Mouse (Mus musculus) heart, embryonic 15.5 days (tissue): ENCODE measurements around the gene Gm5089. TPM values are rescaled to one million over a fixed set of nuclear protein-coding genes. Genes with fewer than 3 reads are reported as not detected.

Experiments used
- ATAC-seq: fragments of 200-750 bp; cut with Nextera tagmentation; replicated peaks from 2 replicates; pipeline ENCODE4 v1.8.0; 2017; ENCODE audit warnings: low read depth, moderate TSS enrichment; ENCODE audit not compliant: insufficient number of reproducible peaks, insufficient read depth, low FRiP score
- H3K27ac ChIP-seq: fragments of 300-500 bp; sonication (generic); 2 replicates; pipeline ENCODE4 v1.5.1; 2015; ENCODE audit warnings: mild to moderate bottlenecking, inconsistent platforms
- H3K27me3 ChIP-seq: fragments of 300-500 bp; sonication (generic); 2 replicates; pipeline ENCODE4 v1.6.1; 2015; ENCODE audit warnings: inconsistent platforms
- H3K36me3 ChIP-seq: fragments of 300-500 bp; sonication (generic); 2 replicates; pipeline ENCODE4 v1.6.1; 2015; ENCODE audit warnings: mild to moderate bottlenecking, inconsistent platforms
- H3K4me1 ChIP-seq: fragments of 300-500 bp; sonication (generic); replicated peaks from 2 replicates; pipeline ENCODE4 v1.6.1; 2015; ENCODE audit warnings: inconsistent platforms
- H3K4me2 ChIP-seq: fragments of 300-500 bp; sonication (generic); 2 replicates; pipeline ENCODE4 v1.6.1; 2015; ENCODE audit warnings: inconsistent platforms, mild to moderate bottlenecking, moderate library complexity
- H3K4me3 ChIP-seq: fragments of 300-500 bp; sonication (generic); 2 replicates; pipeline ENCODE4 v1.5.1; 2015; ENCODE audit warnings: mild to moderate bottlenecking, inconsistent platforms
- H3K9ac ChIP-seq: fragments of 300-500 bp; sonication (generic); 2 replicates; pipeline ENCODE4 v1.6.1; 2015; ENCODE audit warnings: mild to moderate bottlenecking, inconsistent platforms
- H3K9me3 ChIP-seq: fragments of 300-500 bp; sonication (generic); replicated peaks from 2 replicates; pipeline ENCODE4 v1.6.1; 2016; ENCODE audit warnings: inconsistent platforms
- WGBS: fragments of 180-500 bp; shearing (Covaris S2); methylation state at CpG from one replicate; pipeline ENCODE4 v1.1.7; 2015; ENCODE audit warnings: mixed read lengths; 5-methylcytosine and 5-hydroxymethylcytosine counted together
- polyA plus RNA-seq: library from polyadenylated mRNA; unstranded; fragments of >200 nt; fragmentation: Nextera tagmentation; extraction: Ambion mirVana; gene quantifications from 2 replicates; pipeline ENCODE4 v1.2.1, GENCODE M21; 2015

The Gm5089 gene
- polyA plus RNA-seq, 1 experiment from 2014 or later: not detected

GRCm38 (mm10) chr14:122389684-122390370 lies 61.1 kb downstream of the Gm5089 start:
- Histone ChIP-seq H3K36me3 (no peaks in the 10 kb centered on the region), H3K4me1 (no peaks in the 10 kb centered on the region), H3K4me3 (no peak overlapping the region), H3K9me3 (no peaks in the 10 kb centered on the region), H3K9ac (no peak overlapping the region), H3K4me2 (no peak overlapping the region), H3K27me3 (no peaks in the 10 kb centered on the region), H3K27ac (no peak overlapping the region)
- ATAC-seq: no peak
- 88% methylated on average over 13 of the region's 13 CpGs for whole genome bisulfite sequencing

- Histone ChIP-seq H3K36me3 (no peaks in the 10 kb centered on the region), H3K4me2 (no peak overlapping the region), H3K9me3 (no peaks in the 10 kb centered on the region), H3K4me1 (no peaks in the 10 kb centered on the region), H3K9ac (no peak overlapping the region), H3K27ac (no peak overlapping the region), H3K4me3 (no peak overlapping the region), H3K27me3 (no peaks in the 10 kb centered on the region)
- WGBS: 75% methylated on average over 19 of the region's 19 CpGs
- no peak for ATAC-seq
These were observed 62.4 kb downstream of the Gm5089 start for GRCm38 (mm10) chr14:122388431-122389031.

DNA sequence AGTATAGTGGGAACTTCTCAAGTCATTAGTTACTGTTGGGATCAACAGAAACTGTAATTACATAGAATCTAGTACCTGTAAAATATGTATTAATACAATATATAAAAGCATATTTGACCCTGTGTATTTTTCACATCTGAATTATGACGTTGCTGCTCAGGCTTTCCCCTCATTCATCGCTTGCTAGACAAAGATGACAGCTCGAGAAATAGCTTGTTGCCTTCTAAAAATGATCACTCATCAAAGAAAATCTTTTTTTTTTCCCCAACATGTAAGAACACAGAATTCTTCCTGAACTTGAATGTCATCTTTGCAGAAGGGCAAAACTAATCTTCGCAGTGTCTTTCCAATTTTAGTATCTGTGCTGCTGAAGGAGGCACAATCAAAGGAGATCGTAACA lies 63.1 kb downstream of the Gm5089 start:
- WGBS: 85% methylated on average over 5 of the region's 5 CpGs

DNA sequence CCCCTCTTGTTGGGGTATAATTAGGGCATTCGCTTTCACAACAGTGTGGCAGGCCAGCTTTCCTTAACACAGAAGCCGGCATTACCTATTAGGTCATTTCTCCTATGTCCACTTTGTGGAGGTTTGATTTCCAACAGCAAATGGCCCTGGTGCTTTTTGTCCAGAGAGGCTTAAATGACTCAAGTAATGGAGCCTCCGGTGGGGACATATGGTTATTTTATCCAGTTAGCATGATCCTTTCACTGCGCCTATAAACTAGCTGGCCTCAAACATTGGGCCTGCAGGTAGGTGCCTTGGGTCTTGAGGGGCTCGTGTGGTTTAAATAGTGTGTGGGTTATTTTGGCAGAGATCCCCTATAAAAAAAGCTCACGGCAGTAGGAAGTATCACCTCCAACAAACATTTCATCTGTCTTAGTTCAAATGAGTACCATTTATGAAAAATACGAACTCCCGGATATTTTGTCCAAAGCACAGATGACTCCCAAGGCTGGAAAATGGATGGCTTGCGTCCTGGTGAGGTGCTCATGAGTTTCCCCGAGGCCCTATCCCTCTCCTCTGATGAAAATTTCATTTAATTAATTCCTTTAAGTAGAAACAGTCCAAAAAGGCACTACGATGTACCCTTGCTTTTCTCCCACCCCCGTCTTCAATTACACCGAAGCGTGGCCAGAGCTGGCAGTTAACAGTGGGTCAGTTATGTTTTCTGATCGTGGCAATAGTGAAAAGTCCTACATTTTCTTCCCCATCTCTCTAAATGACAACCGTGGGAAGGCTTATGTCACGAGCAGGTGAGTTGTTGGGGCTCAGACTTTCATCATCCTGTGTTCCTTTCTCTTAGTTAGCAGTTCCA lies 64.4 kb downstream of the Gm5089 start:
- no peak overlapping the region for H3K4me2 ChIP-seq
- H3K4me1 ChIP-seq: no peaks in the 10 kb centered on the region
- H3K27me3 ChIP-seq: no peaks in the 10 kb centered on the region
- no peaks in the 10 kb centered on the region for H3K9me3 ChIP-seq
- H3K4me3 ChIP-seq: no peak overlapping the region
- no peak overlapping the region for H3K9ac ChIP-seq
- no peak overlapping the region for H3K27ac ChIP-seq
- 92% methylated on average over 17 of the region's 17 CpGs for WGBS
- no peaks in the 10 kb centered on the region for H3K36me3 ChIP-seq
- ATAC-seq: no peak

More for the DNA sequence above, 63.1 kb downstream of the Gm5089 start:
- H3K4me1 ChIP-seq: no peaks in the 10 kb centered on the region
- ATAC-seq: no peak
- H3K4me3 ChIP-seq: no peak overlapping the region
- no peak overlapping the region for H3K9ac ChIP-seq
- no peak overlapping the region for H3K27ac ChIP-seq
- no peaks in the 10 kb centered on the region for H3K36me3 ChIP-seq
- H3K4me2 ChIP-seq: no peak overlapping the region
- no peaks in the 10 kb centered on the region for H3K9me3 ChIP-seq
- H3K27me3 ChIP-seq: no peaks in the 10 kb centered on the region

- 95% methylated on average over 5 of the region's 5 CpGs for WGBS
- H3K27ac ChIP-seq: no peak overlapping the region
- no peaks in the 10 kb centered on the region for H3K4me1 ChIP-seq
- H3K4me3 ChIP-seq: no peak overlapping the region
- H3K9ac ChIP-seq: no peak overlapping the region
- no peaks in the 10 kb centered on the region for H3K27me3 ChIP-seq
- no peak for ATAC-seq
- no peak overlapping the region for H3K4me2 ChIP-seq
- H3K9me3 ChIP-seq: no peaks in the 10 kb centered on the region
- no peaks in the 10 kb centered on the region for H3K36me3 ChIP-seq
These were observed 65.2 kb downstream of the Gm5089 start for GRCm38 (mm10) chr14:122385758-122386157.

DNA sequence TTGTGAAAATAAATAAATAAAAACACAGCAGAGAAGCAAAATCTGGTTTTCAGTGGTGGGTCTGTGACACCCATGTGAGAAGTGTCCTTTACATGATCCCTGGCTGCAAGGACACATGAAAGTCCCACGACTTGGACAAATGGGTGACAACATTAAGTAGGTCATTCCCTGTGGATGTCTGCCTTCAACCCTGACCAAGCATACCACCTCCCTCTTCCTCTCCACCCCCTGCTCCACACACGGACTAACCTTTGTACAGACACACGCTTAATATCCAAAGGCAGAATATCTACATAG lies 65.7 kb downstream of the Gm5089 start:
- H3K27me3 ChIP-seq: no peaks in the 10 kb centered on the region
- no peak overlapping the region for H3K4me2 ChIP-seq
- no peaks in the 10 kb centered on the region for H3K9me3 ChIP-seq
- ATAC-seq: no peak
- no peak overlapping the region for H3K27ac ChIP-seq
- no peaks in the 10 kb centered on the region for H3K36me3 ChIP-seq
- no peaks in the 10 kb centered on the region for H3K4me1 ChIP-seq
- 74% methylated on average over 3 of the region's 3 CpGs for WGBS
- H3K9ac ChIP-seq: no peak overlapping the region
- H3K4me3 ChIP-seq: no peak overlapping the region

Other genes starting within 250 kb of the Gm5089 start
- 0.06 and 0.14 TPM in 2 replicates for gene Zic5, start 14.6 kb upstream of the Gm5089 start, polyA plus RNA-seq
- not detected in 2 replicates for gene Zic2, start 24.3 kb upstream of the Gm5089 start, polyA plus RNA-seq
- gene Gm10837, start 39.5 kb upstream of the Gm5089 start, polyA plus RNA-seq: not detected in 2 replicates
- gene Pcca, start 83.2 kb upstream of the Gm5089 start, polyA plus RNA-seq: 26.4 and 29.2 TPM in 2 replicates